Mouse (Mus musculus): ENCODE measurements around the gene Cdc7. TPM values are rescaled to one million over a fixed set of nuclear protein-coding genes. Genes with fewer than 3 reads are reported as not detected.

Gene Cdc7
- polyA plus RNA-seq (2012; rRNA removed): 15.8 and 18.3 TPM in 2 replicates

GRCm38 (mm10) chr5:106963584-106964512 lies at the start of gene Cdc7:
Cdc7 (plus strand) TSS chr5:106964322.

GRCm38 (mm10) chr5:106925488-106926368 lies 38.4 kb upstream of the Cdc7 start, which contains the start of gene Hfm1:
Hfm1 (minus strand) TSS chr5:106926321.

Other genes starting within 250 kb of the Cdc7 start
- gene Hfm1, start 38.0 kb upstream of the Cdc7 start, polyA plus RNA-seq (2012; rRNA removed): 0.06 and 0.09 TPM in 2 replicates

All from liver, embryonic 14 days (tissue).